In genomic region chr2:129403786-129404185, GRCm38 (mm10) we compare ENCODE assay signal across 31 mouse cellular contexts. TPM values are rescaled to one million over a fixed set of nuclear protein-coding genes. Genes with fewer than 3 reads are reported as not detected.
"Had no signal": no experiment of that assay in that cellular context is flagged by ENCODE, and none has a peak within 500 bp of the region (broad histone marks: within the 10 kb centered on the region; RNA-seq: fewer than 3 reads in every experiment).

No protein-coding gene starts in this region.

- DNase-seq: cerebellum, adult 8-10 months; cerebellum, adult 9-10 months; cerebellum, adult 9-11 months; cerebellum, postnatal 10 days; cerebellum, postnatal 14 days; cerebellum, postnatal 25 days; cerebellum, postnatal 36 days; embryo, embryonic 11 days; forebrain, postnatal 0 days; gastrocnemius, adult 2 months; gastrocnemius, postnatal 10 days; gastrocnemius, postnatal 14 days; gastrocnemius, postnatal 25 days; gastrocnemius, postnatal 36 days; heart, adult 18-20 months; heart, adult 2 months had no signal

- H3K4me1 ChIP-seq: embryonic facial prominence, embryonic 10.5 days; embryonic facial prominence, embryonic 12.5 days; embryonic facial prominence, embryonic 13.5 days; forebrain, embryonic 10.5 days; forebrain, embryonic 12.5 days; forebrain, embryonic 13.5 days; forebrain, embryonic 15.5 days; heart, embryonic 10.5 days had no signal

- H3K9ac ChIP-seq: embryonic facial prominence, embryonic 12.5 days; embryonic facial prominence, embryonic 13.5 days; embryonic facial prominence, embryonic 15.5 days; forebrain, embryonic 12.5 days; forebrain, embryonic 13.5 days; forebrain, embryonic 15.5 days; forebrain, postnatal 0 days had no signal

- H3K4me3 ChIP-seq: embryonic facial prominence, embryonic 10.5 days; embryonic facial prominence, embryonic 12.5 days; embryonic facial prominence, embryonic 13.5 days; embryonic facial prominence, embryonic 15.5 days; erythroblast, embryonic 14.5 days; forebrain, embryonic 10.5 days; forebrain, embryonic 12.5 days; forebrain, embryonic 13.5 days; forebrain, embryonic 15.5 days; gastrocnemius, adult 2 months; heart, adult 2 months; heart, embryonic 10.5 days had no signal

- H3K27ac ChIP-seq: embryonic facial prominence, embryonic 10.5 days; embryonic facial prominence, embryonic 12.5 days; embryonic facial prominence, embryonic 13.5 days; embryonic facial prominence, embryonic 15.5 days; forebrain, embryonic 10.5 days; forebrain, embryonic 12.5 days; forebrain, embryonic 13.5 days; forebrain, embryonic 15.5 days; gastrocnemius, adult 2 months; heart, adult 2 months; heart, embryonic 10.5 days had no signal

- ATAC-seq: forebrain, embryonic 13.5 days; forebrain, embryonic 14.5 days; forebrain, embryonic 15.5 days; forebrain, embryonic 16.5 days; forebrain, postnatal 0 days had no signal

- H3K36me3 ChIP-seq: embryonic facial prominence, embryonic 10.5 days; embryonic facial prominence, embryonic 12.5 days; embryonic facial prominence, embryonic 13.5 days; embryonic facial prominence, embryonic 15.5 days; forebrain, embryonic 10.5 days; forebrain, embryonic 12.5 days; forebrain, embryonic 15.5 days; heart, embryonic 10.5 days had no signal

- H3K4me2 ChIP-seq: embryonic facial prominence, embryonic 12.5 days; embryonic facial prominence, embryonic 13.5 days; embryonic facial prominence, embryonic 15.5 days; forebrain, embryonic 12.5 days; forebrain, embryonic 13.5 days; forebrain, embryonic 15.5 days had no signal

- H3K9me3 ChIP-seq: embryonic facial prominence, embryonic 10.5 days; embryonic facial prominence, embryonic 12.5 days; embryonic facial prominence, embryonic 13.5 days; embryonic facial prominence, embryonic 15.5 days; forebrain, embryonic 10.5 days; forebrain, embryonic 12.5 days; forebrain, embryonic 13.5 days; forebrain, embryonic 15.5 days; heart, embryonic 10.5 days had no signal

- H3K27me3 ChIP-seq: embryonic facial prominence, embryonic 12.5 days; embryonic facial prominence, embryonic 13.5 days; embryonic facial prominence, embryonic 15.5 days; forebrain, embryonic 12.5 days; forebrain, embryonic 13.5 days; forebrain, embryonic 15.5 days had no signal

RNA-seq across cellular contexts. Expression of gene Il1b, which starts 32.8 kb away (rescaled TPM):
- total RNA-seq: forebrain, postnatal 0 days; gastrocnemius, adult 18-20 months; gastrocnemius, adult 2 months; gastrocnemius, adult 8-10 months; gastrocnemius, postnatal 14 days; gastrocnemius, postnatal 25 days; gastrocnemius, postnatal 36 days had no signal
- polyA plus RNA-seq: embryonic facial prominence, embryonic 10.5 days; embryonic facial prominence, embryonic 12.5 days; erythroblast, embryonic 14.5 days; forebrain, embryonic 10.5 days; forebrain, embryonic 11.5 days; forebrain, embryonic 12.5 days; forebrain, embryonic 14.5 days; forebrain, embryonic 15.5 days; forebrain, embryonic 16.5 days; heart, embryonic 10.5 days had no signal
